ENCODE assay signal across 22 mouse cellular contexts in the genomic region with DNA sequence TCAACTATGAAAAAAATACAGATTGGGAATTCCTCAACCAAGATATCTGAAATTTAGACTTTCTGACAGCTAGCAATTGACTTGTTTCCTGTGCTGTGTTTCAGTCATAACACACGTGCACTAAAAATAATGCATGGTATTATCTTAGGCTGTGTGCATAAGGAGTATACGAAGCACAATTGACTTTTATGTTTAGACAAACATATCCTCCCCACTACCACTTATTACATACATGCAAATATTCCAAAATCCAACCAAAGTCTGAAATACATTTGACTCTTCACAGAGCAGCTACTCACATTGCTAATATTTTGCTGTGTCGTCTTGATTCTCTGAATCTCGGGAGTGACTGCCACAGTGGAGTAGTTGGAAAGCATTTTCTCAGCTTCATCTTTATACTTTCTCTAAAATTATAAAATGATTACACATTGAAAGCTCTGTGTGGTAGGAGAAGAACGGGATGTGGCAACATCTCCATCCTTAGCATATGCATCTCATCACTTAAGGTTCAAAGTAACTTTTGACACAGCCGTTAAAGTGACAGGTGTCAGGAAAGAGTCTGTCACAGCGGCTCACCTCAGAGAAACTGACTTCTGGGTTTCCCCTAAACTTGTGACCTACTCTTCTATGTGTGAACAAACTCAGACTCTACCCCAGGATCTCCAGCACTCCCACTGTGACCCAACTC.
DNase-seq lines count a peak whose midpoint lies in the region; TF ChIP-seq lines count a peak whose summit lies in the region.
"Had no signal": no experiment of that assay in that cellular context is flagged by ENCODE, and none has a peak within 500 bp of the region (broad histone marks: within the 10 kb centered on the region; RNA-seq: fewer than 3 reads in every experiment).

No protein-coding gene starts in this region.

- peak; percentile 14 for DNase-seq in CD4-positive helper T cell, adult 2 months (ENCODE audit: low read depth, low spot score)
- DNase-seq in T-cell, adult 2 months (ENCODE audit: low spot score), result peak; percentile 15
- DNase-seq in splenic B cell, adult 2 months (ENCODE audit: low read depth, low spot score), result peak; percentile 61
- peak; percentile 63 for DNase-seq in thymus, postnatal 25 days
- no peak for DNase-seq in cerebellum, adult 2 months
- no peak for DNase-seq in right cerebral cortex, postnatal 25 days
- no peak for DNase-seq in layer of hippocampus, postnatal 14 days (ENCODE audit: low spot score in 2 of 2)
- DNase-seq: adrenal gland, postnatal 10 days; cerebellum, adult 18-20 months; cerebellum, postnatal 25 days; embryo, embryonic 11 days; gastrocnemius, postnatal 10 days; kidney, adult 2 months; kidney, postnatal 14 days; liver, postnatal 0 days had no signal

- H3K4me1 ChIP-seq in cerebellum, adult 2 months (ENCODE audit: control insufficient read depth, insufficient read depth, low read length), result no peaks in the 10 kb centered on the region
- H3K4me1 ChIP-seq: embryonic facial prominence, embryonic 15.5 days; heart, embryonic 10.5 days; hindbrain, embryonic 10.5 days; limb, embryonic 12.5 days; midbrain, embryonic 10.5 days had no signal

- no peak for TF ChIP-seq POLR2A in cerebellum, adult 2 months (IDR thresholded peaks at IDR 0.05; ENCODE audit: borderline replicate concordance, insufficient read depth, low read length)

- WGBS in cerebellum, adult 2 months, result 88% methylated on average over 7 of the region's 7 CpGs

- no peak overlapping the region for H3K27ac ChIP-seq in cerebellum, adult 2 months (ENCODE audit: insufficient read depth, low read length)
- H3K27ac ChIP-seq: embryonic facial prominence, embryonic 15.5 days; heart, embryonic 10.5 days; hindbrain, embryonic 10.5 days; limb, embryonic 12.5 days; midbrain, embryonic 10.5 days had no signal

- no peak overlapping the region for H3K4me3 ChIP-seq in cerebellum, adult 2 months (replicated peaks; ENCODE audit: insufficient read depth, low read depth, low read length)
- H3K4me3 ChIP-seq: embryonic facial prominence, embryonic 15.5 days; heart, embryonic 10.5 days; hindbrain, embryonic 10.5 days; limb, embryonic 12.5 days; midbrain, embryonic 10.5 days; myocyte had no signal

- no peak for TF ChIP-seq CTCF in cerebellum, adult 2 months (IDR thresholded peaks at IDR 0.05; ENCODE audit: borderline replicate concordance, insufficient read depth, low read depth, low read length)

- H3K36me3 ChIP-seq in splenic B cell, adult 2 months (ENCODE audit: control insufficient read depth, insufficient read depth, low read length, poor library complexity, severe bottlenecking), result no peaks in the 10 kb centered on the region
- H3K36me3 ChIP-seq: embryonic facial prominence, embryonic 15.5 days; G1E; hindbrain, embryonic 10.5 days; limb, embryonic 12.5 days; midbrain, embryonic 10.5 days had no signal

- no peaks in the 10 kb centered on the region for H3K27me3 ChIP-seq in splenic B cell, adult 2 months (ENCODE audit: control insufficient read depth, insufficient read depth, low read length, poor library complexity, severe bottlenecking)
- no peaks in the 10 kb centered on the region for H3K27me3 ChIP-seq in cerebellum, adult 2 months (ENCODE audit: control insufficient read depth, insufficient read depth, low read length)
- H3K27me3 ChIP-seq: embryonic facial prominence, embryonic 15.5 days; limb, embryonic 12.5 days had no signal

Comparison
In these comparisons a context has a peak if more than half of its experiments do, and no peak if none do; other contexts are left out.
1. DNase-seq: peak in CD4-positive helper T cell, adult 2 months (single experiment), T-cell, adult 2 months (single experiment), splenic B cell, adult 2 months (single experiment) and thymus, postnatal 25 days (single experiment); none in cerebellum, adult 2 months (0 of 2), right cerebral cortex, postnatal 25 days (single experiment) and layer of hippocampus, postnatal 14 days (0 of 2).